Mouse (Mus musculus): Measurements from ENCODE around the gene Gm11127.
"Not testable (repeated sequence)": the region's sequence is repeated elsewhere in the genome, so short reads cannot be mapped to it uniquely, and the experiment has no call there.

Gm11127 gene

GRCm38 (mm10) chr17:36058362-36058761 lies at the start of gene Gm11127:
TSS of gene Gm11127 (minus strand) at chr17:36058371.
- not testable (repeated sequence) for DNase-seq (ENCODE audit: low read depth, low spot score)

GRCm38 (mm10) chr17:36102091-36102490 lies 43.9 kb upstream of the Gm11127 start:
- DNase-seq (ENCODE audit: low read depth, low spot score) = not testable (repeated sequence)

DNA sequence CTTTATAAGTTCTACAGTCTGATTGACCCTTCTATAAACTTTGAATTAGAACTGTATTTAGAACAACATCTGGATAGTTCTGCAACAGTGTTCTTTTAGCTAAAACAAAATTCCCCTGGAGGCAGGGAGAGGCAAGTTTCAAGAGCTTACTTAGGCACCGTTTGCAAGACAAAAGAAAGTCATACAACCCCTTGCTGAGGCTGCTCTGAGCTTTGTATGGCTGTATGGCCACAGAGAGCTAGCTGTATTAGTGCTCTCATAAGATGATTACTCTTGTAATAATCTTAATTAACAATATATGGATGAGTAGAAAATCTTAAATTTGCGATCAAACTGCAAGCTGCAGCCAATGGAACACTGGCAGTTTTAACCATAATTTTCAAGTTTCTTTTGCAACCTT lies 41.4 kb upstream of the Gm11127 start:
- DNase-seq (ENCODE audit: low read depth, low spot score) = not testable (repeated sequence)

GRCm38 (mm10) chr17:36093936-36094335 lies 35.8 kb upstream of the Gm11127 start:
- no peak for DNase-seq (ENCODE audit: low read depth, low spot score)

GRCm38 (mm10) chr17:36092520-36092919 lies 34.3 kb upstream of the Gm11127 start:
- DNase-seq (ENCODE audit: low read depth, low spot score) = not testable (repeated sequence)

GRCm38 (mm10) chr17:36091933-36092332 lies 33.8 kb upstream of the Gm11127 start:
- DNase-seq (ENCODE audit: low read depth, low spot score) = not testable (repeated sequence)

GRCm38 (mm10) chr17:36085976-36086375 lies 27.8 kb upstream of the Gm11127 start:
- DNase-seq (ENCODE audit: low read depth, low spot score) = not testable (repeated sequence)

DNA sequence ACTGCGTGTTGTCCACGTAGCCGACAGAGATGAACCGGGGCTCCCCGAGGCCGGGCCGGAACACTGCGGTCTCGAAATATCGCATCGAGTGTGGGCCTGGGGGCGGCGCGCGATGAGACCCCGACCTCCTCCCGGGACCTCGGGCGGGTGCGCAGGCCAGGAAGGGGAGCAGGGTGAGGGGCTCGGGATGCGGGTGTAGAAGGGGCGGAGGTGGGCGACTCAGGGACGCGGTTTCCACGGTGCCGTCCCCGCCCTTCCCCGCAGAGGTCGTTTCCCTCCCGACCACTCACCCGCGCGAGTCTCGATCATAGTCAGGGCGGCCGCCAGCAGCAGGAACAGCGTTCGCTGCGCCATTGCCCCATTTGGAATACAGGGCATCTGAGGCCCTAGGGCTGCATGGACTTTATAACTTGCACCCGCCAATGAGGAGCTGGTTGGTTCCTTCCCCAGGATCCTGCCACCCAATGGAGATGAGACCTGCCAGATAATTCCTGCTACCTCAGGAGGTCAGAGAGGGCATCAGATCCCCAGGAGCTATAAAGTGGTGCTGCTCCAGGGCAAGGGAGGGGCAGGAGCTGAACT lies 25.8 kb upstream of the Gm11127 start:
- peak; percentile 49 for DNase-seq (ENCODE audit: low read depth, low spot score)

- DNase-seq (ENCODE audit: low read depth, low spot score) = peak; percentile 76
These were observed 25.2 kb upstream of the Gm11127 start for GRCm38 (mm10) chr17:36083266-36083869.

DNA sequence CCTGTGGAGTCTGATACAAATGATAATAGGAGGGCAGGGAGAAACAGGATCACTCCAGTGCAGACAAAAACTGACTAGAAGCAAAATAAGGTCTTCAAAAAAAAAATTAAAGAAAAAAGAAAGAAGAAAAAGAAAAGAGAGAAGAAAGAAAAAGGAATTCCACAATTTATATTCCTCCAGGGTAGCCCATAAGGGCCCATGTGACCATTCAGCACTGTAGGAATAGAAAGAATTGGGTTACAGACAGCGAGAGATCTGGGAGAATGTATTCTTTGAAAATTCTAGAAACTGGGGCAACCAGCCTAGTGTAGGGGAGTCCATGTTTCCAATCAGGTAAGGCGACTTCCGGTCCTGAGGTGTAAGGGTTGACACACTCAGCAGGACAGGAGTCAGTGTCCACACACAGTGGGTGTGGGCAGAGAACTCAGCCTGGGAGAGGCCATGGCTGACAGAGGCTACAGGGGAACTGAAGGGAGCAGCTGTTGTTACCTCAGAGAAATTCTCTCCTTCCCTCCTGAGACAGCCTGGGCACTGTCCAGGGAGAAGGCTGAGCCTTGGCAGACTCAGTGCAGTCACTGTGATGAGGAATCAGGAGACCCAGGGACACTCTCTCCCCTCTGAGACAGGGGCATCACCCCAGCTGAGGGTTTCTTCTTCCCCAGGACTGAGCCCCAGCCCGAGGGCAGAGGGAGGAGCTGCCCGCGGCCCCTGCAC lies 24.5 kb upstream of the Gm11127 start:
- not testable (repeated sequence) for DNase-seq (ENCODE audit: low read depth, low spot score)

DNA sequence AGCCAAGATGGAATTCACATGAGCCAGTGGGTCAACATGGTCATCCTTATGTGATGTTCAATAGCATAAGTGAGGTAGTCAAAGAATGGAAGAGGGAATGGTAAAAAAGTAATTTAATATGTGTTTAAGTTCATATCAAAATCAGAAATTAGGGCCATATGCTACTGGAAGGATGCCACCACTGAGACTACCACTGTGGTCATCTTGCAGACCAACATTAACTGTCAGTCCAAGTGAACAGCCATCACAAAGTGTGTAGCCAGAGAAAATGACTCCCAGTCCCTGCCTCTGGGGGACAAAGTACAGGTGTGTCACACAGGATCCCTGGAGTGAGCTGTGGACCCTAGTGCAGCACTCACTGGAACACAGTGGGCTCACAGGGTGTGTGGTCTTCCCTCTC lies 23.7 kb upstream of the Gm11127 start:
- not testable (repeated sequence) for DNase-seq (ENCODE audit: low read depth, low spot score)

- peak; percentile 93 for DNase-seq (ENCODE audit: low read depth, low spot score)
These were observed 2.7 kb upstream of the Gm11127 start for GRCm38 (mm10) chr17:36060829-36061228.

DNA sequence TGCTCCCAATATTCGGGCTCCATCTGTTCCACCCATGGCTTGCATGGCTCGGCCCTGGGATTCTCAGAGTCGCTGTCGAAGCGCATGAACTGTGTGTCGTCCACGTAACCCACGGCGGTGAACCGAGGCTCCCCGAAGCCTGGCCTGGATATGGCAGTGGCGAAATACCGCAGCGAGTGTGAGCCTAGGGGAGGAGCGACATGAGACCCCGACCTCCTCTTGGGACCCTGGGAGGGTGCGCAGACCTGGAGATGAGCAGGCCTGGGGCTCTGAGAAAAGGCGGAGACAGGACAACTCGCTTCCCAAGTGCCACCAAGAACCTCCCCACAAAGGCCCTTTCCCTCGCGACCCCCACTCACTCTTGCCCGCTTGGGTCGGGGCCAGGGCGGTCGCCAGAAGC lies 244 bp downstream of the Gm11127 start:
- DNase-seq (ENCODE audit: low read depth, low spot score) = not testable (repeated sequence)

DNA sequence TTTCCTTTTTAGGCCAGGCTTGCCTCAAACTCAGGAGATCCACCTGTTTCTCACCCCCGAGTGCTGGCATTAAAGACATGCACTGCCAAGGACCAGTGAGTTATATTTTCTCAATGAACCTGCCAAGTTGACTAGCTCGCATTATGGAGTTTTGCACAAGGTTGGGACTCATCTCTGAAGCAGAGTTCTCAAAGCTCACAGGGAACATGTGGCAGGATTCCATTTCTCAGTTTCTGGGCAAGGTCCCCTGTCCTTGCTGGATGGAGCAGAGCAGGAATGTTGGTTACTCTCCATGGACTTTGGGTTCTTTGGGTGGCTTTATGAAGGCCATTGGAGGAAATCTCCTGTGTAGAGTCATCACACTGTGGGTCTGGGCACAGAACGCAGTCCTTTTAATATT lies 14.9 kb downstream of the Gm11127 start:
- peak; percentile 38 for DNase-seq (ENCODE audit: low read depth, low spot score)

- peak; percentile 94 for DNase-seq (ENCODE audit: low read depth, low spot score)
These were observed 15.5 kb downstream of the Gm11127 start, which contains the start of the genes H2-T22 and Gm6034 for GRCm38 (mm10) chr17:36042610-36043169. TSS of gene H2-T22 (minus strand) at chr17:36042747. TSS of gene Gm6034 (plus strand) at chr17:36042961.

DNA sequence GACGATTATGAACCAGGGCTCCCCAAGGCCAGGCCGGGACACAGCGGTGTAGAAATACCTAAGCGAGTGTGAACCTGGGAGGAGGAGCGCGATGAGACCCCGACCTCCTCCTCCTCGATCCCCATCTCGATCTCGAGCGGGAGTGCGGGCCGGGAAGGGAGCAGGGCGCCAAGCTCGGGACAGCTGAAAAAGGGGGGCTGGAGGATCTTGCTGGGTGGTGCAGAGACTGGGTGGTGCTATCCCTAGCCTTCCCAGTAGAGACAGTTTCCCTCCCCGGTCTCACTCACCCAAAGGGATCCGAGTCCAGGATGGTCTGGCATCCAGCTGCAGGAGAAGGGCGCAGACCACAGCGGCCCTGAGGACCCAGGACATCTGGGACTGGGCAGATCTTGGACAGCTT lies 16.1 kb downstream of the Gm11127 start:
- DNase-seq (ENCODE audit: low read depth, low spot score) = not testable (repeated sequence)

DNA sequence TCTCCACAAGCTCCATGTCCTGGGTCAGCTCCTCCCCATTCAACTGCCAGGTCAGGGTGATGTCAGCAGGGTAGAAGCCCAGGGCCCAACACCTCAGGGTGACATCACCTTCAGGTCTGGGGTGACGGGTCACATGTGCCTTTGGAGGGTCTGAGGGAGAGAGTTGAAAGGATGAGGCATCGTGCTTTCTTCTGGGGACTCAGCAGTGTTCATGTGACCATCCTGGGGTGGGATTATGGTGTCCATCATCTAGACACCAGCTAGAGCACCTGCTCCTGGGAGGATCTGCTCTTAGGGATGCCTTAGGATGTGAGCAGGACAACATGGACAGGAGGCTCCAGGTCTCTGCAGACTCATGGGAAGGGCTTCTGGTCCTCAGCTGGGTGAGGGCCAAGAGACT lies 17.6 kb downstream of the Gm11127 start:
- not testable (repeated sequence) for DNase-seq (ENCODE audit: low read depth, low spot score)

- peak; percentile 43 for DNase-seq (ENCODE audit: low read depth, low spot score)
These were observed 22.0 kb downstream of the Gm11127 start for GRCm38 (mm10) chr17:36036126-36036525.

DNA sequence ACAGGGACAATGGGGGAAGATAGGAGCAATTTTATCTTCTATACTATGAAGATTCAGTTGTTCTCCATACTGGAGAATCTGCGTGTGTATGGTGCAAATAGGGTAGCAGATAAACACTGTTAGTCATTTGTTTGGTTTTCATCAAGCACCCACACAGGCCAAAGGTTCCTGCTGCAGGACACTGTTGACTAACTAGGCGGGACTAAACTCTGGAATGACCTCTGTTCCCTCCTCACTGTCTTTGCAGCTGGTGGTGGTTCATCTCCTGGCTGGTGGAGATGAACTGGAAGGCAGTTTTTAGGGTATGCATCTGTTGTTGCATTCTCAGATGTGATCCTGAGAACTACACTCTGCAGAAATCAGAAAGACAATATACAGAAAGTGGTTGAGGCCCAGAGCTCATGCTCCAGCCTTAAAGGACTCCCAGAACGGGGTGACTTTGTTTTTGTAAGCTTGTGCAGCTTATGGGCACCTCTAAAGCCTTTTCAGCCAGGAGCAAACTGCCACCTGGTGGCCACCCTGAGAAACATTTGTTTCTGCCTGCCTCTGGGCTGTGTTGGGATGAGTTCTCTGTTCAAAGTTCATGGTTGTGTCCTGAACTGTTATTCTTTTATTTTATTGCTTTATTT lies 23.0 kb downstream of the Gm11127 start:
- DNase-seq (ENCODE audit: low read depth, low spot score) = peak; percentile 78

GRCm38 (mm10) chr17:36034524-36034923 lies 23.6 kb downstream of the Gm11127 start:
- DNase-seq (ENCODE audit: low read depth, low spot score) = not testable (repeated sequence)

DNA sequence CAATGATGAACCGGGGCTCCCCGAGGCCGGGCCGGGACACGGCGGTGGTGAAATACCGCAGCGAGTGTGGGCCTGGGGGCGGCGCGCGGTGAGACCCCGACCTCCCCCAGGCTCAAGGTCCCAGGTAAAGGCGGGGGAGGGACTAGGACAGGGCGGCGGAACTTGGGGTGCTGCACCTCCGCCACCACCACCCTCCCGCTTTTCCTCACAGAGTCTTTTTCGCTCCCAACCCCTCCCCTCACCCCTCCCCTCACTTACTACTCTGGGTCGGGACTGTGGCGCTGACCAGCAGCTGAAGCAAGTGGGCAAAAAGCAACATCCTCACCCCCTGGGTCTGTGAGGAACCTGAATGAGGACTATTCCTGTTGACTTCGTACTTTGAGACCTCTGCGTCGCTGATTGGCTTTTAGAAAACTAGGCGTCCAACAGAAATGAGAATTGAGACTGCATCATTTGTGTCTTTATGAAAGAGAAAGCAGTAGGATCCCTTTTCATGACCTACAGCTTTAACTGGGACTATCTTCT lies 25.8 kb downstream of the Gm11127 start, which contains the start of gene H2-T23:
Gene H2-T23, minus strand, starts transcription at position 505 of the 525 bp plus-strand sequence.
- peak; percentile 81 for DNase-seq (ENCODE audit: low read depth, low spot score)
